Mouse (Mus musculus) liver, embryonic 13.5 days (tissue): ENCODE results near the gene Myoz2. TPM values are rescaled to one million over a fixed set of nuclear protein-coding genes. Genes with fewer than 3 reads are reported as not detected.

Experiments used
- ATAC-seq: fragments of 200-750 bp; cut with Nextera tagmentation; 2 replicates; pipeline ENCODE4 v1.8.0; 2017; ENCODE audit warnings: low read depth, mild to moderate bottlenecking, moderate number of reproducible peaks, moderate library complexity
- DNase-seq: peaks from one replicate; pipeline ENCODE4 v3.0.0; 2022
- H3K27ac ChIP-seq: fragments of 300-500 bp; sonication (generic); 2 replicates; pipeline ENCODE4 v1.5.1; 2015; ENCODE audit warnings: moderate library complexity, mild to moderate bottlenecking, inconsistent platforms
- H3K27me3 ChIP-seq: fragments of 300-500 bp; sonication (generic); 2 replicates; pipeline ENCODE4 v1.6.1; 2015; ENCODE audit warnings: mild to moderate bottlenecking, inconsistent platforms
- H3K36me3 ChIP-seq: fragments of 300-500 bp; sonication (generic); 2 replicates; pipeline ENCODE4 v1.6.1; 2015; ENCODE audit warnings: mild to moderate bottlenecking, inconsistent platforms
- H3K4me1 ChIP-seq: fragments of 300-500 bp; sonication (generic); replicated peaks from 2 replicates; pipeline ENCODE4 v1.6.1; 2015; ENCODE audit warnings: inconsistent platforms
- H3K4me2 ChIP-seq: fragments of 300-500 bp; sonication (generic); 2 replicates; pipeline ENCODE4 v1.6.1; 2015; ENCODE audit warnings: inconsistent platforms, mild to moderate bottlenecking, moderate library complexity
- H3K4me3 ChIP-seq: fragments of 300-500 bp; sonication (generic); replicated peaks from 2 replicates; pipeline ENCODE4 v1.5.1; 2015; ENCODE audit warnings: mild to moderate bottlenecking, inconsistent platforms
- H3K9ac ChIP-seq: fragments of 300-500 bp; sonication (generic); 2 replicates; pipeline ENCODE4 v1.6.1; 2015; ENCODE audit warnings: mild to moderate bottlenecking, inconsistent platforms
- H3K9me3 ChIP-seq: fragments of 300-500 bp; sonication (generic); replicated peaks from 2 replicates; pipeline ENCODE4 v1.6.1; 2016; ENCODE audit warnings: inconsistent platforms
- WGBS: fragments of 180-500 bp; shearing (Covaris S2); methylation state at CpG from one replicate; pipeline ENCODE4 v1.1.7; 2015; ENCODE audit not compliant: insufficient replicate concordance; 5-methylcytosine and 5-hydroxymethylcytosine counted together
- microRNA-seq: library from miRNA; unstranded; fragments of <30 nt; microRNA quantifications from one replicate; pipeline ENCODE4, GENCODE M21; 2016
- polyA plus RNA-seq: library from polyadenylated mRNA; unstranded; fragments of >200 nt; fragmentation: Nextera tagmentation; extraction: Ambion mirVana; gene quantifications from 2 replicates; pipeline ENCODE4 v1.2.1, GENCODE M21; 2015

The Myoz2 gene
- polyA plus RNA-seq, 1 experiment from 2014 or later: 0.61 TPM

DNA sequence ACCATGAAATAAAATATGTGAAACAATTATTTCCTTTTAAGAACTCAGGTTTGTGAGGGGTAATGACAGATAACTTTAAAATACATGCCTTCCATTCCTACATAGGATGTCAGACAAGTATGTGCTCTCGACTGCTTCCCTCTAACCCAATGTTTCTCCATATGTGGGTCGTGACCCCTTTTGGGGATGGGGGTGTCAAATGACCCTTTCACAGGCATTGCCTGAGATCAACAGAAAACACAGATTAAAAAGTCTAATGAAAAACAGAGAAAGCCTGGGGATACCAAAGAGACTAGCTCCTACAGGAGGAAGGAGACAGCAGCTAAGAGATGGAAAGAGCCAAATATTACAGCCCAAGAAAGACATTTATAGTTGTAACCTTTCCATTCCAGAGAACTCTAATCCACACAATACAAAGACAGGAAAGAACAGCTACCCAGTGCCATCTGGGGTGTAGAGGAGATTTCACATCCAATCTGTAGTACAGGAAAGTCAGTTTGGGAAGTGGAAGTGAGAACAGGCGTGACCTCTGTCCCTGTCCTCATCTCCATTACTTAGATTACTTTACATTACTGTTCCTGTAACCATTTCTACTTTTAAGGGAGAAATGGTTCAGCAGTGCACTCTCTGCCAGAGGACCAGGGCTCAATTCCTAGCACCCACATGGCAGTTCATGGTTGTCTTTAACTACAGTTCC lies 62.5 kb downstream of the Myoz2 start:
- Histone ChIP-seq H3K4me2 (no peak overlapping the region), H3K36me3 (peaks cover 6% of the 10 kb centered on the region; the same call in 1 of the 2 replicates), H3K27ac (no peak overlapping the region), H3K9me3 (no peaks in the 10 kb centered on the region), H3K9ac (no peak overlapping the region), H3K4me3 (no peak overlapping the region), H3K4me1 (peaks cover 8% of the 10 kb centered on the region), H3K27me3 (no peaks in the 10 kb centered on the region)
- DNase-seq (no peak), ATAC-seq (no peak)
- 56% methylated on average over 3 of the region's 3 CpGs for WGBS

DNA sequence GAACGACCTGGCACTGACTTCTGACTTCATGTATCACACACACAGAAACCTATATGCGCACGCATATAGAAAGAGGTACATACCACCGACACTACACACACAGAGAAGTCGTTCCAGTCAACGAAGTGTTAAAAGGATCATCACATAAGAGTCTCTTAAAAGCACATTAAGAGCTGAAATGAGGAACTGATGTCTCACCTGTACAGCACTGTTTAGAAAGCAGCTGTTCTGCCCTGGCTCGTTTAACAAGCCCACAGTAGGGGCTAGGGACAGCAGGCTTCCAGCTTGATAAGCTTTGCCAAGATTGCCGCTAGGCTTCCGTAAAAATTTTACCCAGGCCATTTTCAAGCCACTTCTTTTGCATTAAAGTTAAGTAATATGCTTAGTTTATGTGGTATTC lies 66.4 kb downstream of the Myoz2 start:
- ATAC-seq (no peak), DNase-seq (no peak)
- no peak overlapping the region for H3K27ac ChIP-seq
- H3K9ac ChIP-seq: no peak overlapping the region
- no peaks in the 10 kb centered on the region for H3K4me1 ChIP-seq
- H3K27me3 ChIP-seq: no peaks in the 10 kb centered on the region
- peaks cover 8% of the 10 kb centered on the region; the same call in 1 of the 2 replicates for H3K36me3 ChIP-seq
- WGBS: 80% methylated on average over 9 of the region's 9 CpGs
- no peak overlapping the region for H3K4me3 ChIP-seq
- H3K9me3 ChIP-seq: no peaks in the 10 kb centered on the region
- H3K4me2 ChIP-seq: no peak overlapping the region

DNA sequence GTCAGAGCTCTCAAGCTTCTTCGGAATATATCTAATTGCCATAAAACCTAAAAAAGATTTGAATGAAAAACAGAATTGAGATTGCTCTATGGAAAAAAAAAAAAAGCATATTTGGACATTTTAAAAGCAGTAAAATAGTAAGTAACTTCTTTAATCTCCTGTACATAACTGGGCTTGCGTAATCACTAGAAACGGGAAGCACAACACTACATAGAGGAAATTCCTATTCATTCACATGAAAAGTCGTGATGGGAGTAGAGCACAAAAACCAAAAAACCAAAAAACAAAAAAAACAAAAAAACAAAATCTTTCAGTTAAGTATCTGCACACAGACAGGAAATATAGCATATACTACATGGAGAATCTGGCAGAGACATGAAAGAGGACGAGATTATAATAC lies 70.5 kb downstream of the Myoz2 start:
- Histone ChIP-seq H3K27me3 (no peaks in the 10 kb centered on the region), H3K9me3 (no peaks in the 10 kb centered on the region), H3K36me3 (peaks cover 13% of the 10 kb centered on the region; the same call in 1 of the 2 replicates), H3K4me2 (no peak overlapping the region), H3K4me3 (no peak overlapping the region), H3K4me1 (no peaks in the 10 kb centered on the region), H3K27ac (no peak overlapping the region), H3K9ac (no peak overlapping the region)
- DNase-seq (no peak), ATAC-seq (no peak)
- WGBS: 54% methylated on average over 5 of the region's 5 CpGs

Small RNAs within 50 kb of the gene (microRNA-seq; reads per million reads assigned to microRNA genes)
- gene Gm22066: not detected

Other genes starting within 250 kb of the Myoz2 start
- gene Fabp2, start 139.9 kb downstream of the Myoz2 start, polyA plus RNA-seq: 11.7 and 12.9 TPM in 2 replicates
- not detected in 2 replicates for gene Gm10959, start 115.7 kb downstream of the Myoz2 start, polyA plus RNA-seq
- gene 1810037I17Rik, start 110.8 kb downstream of the Myoz2 start, polyA plus RNA-seq: 124 and 134 TPM in 2 replicates
- 1.7 and 2.2 TPM in 2 replicates for gene Usp53, start 50.5 kb downstream of the Myoz2 start, polyA plus RNA-seq
- gene Synpo2, start 201.1 kb upstream of the Myoz2 start, polyA plus RNA-seq: 0.21 and 0.41 TPM in 2 replicates
- 14.1 and 23.3 TPM in 2 replicates for gene Sec24d, start 232.4 kb upstream of the Myoz2 start, polyA plus RNA-seq